Mouse (Mus musculus): Measurements from ENCODE around the gene Dip2b. TPM values are rescaled to one million over a fixed set of nuclear protein-coding genes. Genes with fewer than 3 reads are reported as not detected.

Gene Dip2b
- polyA plus RNA-seq, 1 experiment from 2014 or later = 4.9 TPM

DNA sequence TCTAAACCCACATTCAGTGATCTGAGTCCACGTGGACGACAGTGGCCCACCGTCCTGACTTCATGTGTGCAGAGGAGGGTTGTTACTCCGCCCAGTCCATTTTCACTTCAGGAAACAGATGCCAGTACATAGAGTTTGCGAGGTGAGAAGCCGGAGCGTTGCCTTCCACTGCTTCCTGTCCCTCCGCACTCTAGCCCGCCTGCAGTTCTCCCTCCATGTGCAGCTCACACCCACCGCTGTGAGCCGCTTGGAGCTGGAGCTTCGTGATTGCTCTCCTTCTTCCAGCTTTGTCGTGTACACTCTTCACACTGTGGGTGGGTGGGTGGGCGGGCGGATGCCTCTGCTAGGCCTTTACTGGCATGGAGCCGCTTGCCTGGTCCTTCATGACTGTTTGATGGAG lies 53.8 kb downstream of the Dip2b start:
- H3K9ac ChIP-seq = no peak overlapping the region
- WGBS (ENCODE audit: insufficient replicate concordance) = 43% methylated on average over 16 of the region's 16 CpGs
- peaks cover 29% of the 10 kb centered on the region for H3K4me1 ChIP-seq
- no peaks in the 10 kb centered on the region for H3K36me3 ChIP-seq
- 0 out of 2 replicates have a peak, but pooled peaks have one; percentile 18 for ATAC-seq
- H3K9me3 ChIP-seq (replicated peaks) = no peaks in the 10 kb centered on the region
- no peak overlapping the region for H3K27ac ChIP-seq
- no peak overlapping the region for H3K4me3 ChIP-seq
- H3K27me3 ChIP-seq (replicated peaks) = no peaks in the 10 kb centered on the region
- H3K4me2 ChIP-seq = peak overlapping the region; percentile 36

DNA sequence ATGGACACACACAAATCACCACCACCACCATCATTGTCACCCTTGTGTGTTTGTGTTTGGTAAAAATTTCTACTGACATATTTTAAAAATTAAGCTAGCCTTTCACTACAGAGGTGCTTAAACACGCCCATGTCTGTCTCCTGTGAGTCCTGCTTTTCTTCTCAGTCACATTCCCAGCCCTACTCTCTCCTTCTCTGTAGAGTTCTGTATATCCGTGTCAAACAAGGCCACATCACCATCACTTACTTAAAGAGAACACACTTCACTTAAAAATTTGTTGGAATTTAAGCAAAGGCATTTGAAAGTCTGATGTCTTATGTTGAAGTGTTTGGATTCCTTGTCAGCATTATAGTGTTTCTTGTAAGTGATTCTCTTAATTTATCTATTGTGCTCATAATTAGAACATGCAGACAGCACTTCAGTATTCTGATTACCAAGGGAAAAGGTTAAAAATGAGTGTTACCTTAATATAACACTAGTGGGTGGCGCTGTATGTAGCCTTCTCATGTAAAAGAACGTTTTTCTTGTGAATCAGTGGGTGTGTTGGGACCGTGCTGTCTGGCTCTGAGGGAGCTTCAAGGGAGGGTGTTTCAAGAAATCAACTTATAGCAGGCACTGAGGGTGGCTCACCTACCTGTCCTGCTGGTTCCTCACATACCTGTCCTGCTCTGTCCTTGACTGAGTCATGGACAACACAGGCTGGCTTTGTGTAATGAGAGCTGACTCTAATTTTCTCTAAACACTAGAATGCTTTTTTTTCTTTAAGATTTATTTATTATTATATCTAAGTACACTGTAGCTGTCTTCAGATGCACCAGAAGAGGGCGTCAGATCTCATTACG lies 58.3 kb downstream of the Dip2b start:
- Histone ChIP-seq H3K9ac (no peak overlapping the region), H3K4me3 (no peak overlapping the region), H3K4me1 (peaks cover 27% of the 10 kb centered on the region), H3K9me3 (replicated peaks) (no peaks in the 10 kb centered on the region), H3K27ac (no peak overlapping the region), H3K4me2 (no peak overlapping the region), H3K36me3 (no peaks in the 10 kb centered on the region), H3K27me3 (replicated peaks) (no peaks in the 10 kb centered on the region)
- WGBS (ENCODE audit: insufficient replicate concordance) = 75% methylated on average over 7 of the region's 7 CpGs
- no peak for ATAC-seq

DNA sequence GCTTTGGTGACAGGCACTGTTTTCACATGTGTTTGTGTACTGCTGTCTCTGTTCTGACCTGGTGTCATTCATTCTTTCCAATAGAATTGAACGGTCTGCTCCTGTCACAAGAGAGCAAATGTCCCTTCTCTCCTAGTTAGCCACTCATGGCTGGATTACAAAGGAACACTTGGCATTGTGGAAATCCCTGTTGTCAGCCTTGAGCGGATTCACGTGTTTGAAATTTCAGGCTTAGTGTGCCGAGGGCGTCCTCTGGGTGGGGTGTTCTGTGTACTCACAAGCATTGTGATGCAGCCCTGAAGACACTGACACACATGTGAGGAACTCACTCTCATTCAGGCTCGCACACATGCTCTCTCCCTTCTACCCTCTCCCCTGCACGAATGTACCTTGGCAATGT lies 61.9 kb downstream of the Dip2b start:
- H3K9ac ChIP-seq = no peak overlapping the region
- WGBS (ENCODE audit: insufficient replicate concordance) = 76% methylated on average over 7 of the region's 7 CpGs
- H3K27me3 ChIP-seq (replicated peaks) = no peaks in the 10 kb centered on the region
- H3K4me1 ChIP-seq = peaks cover 26% of the 10 kb centered on the region
- H3K27ac ChIP-seq = no peak overlapping the region
- no peak overlapping the region for H3K4me3 ChIP-seq
- H3K36me3 ChIP-seq = no peaks in the 10 kb centered on the region
- no peaks in the 10 kb centered on the region for H3K9me3 ChIP-seq (replicated peaks)
- ATAC-seq = no peak
- H3K4me2 ChIP-seq = no peak overlapping the region

- no peak overlapping the region for H3K4me2 ChIP-seq
- H3K9me3 ChIP-seq (replicated peaks) = no peaks in the 10 kb centered on the region
- H3K36me3 ChIP-seq = no peaks in the 10 kb centered on the region
- no peak overlapping the region for H3K27ac ChIP-seq
- no peaks in the 10 kb centered on the region for H3K27me3 ChIP-seq (replicated peaks)
- no peak for ATAC-seq
- H3K9ac ChIP-seq = no peak overlapping the region
- H3K4me3 ChIP-seq = no peak overlapping the region
- H3K4me1 ChIP-seq = peaks cover 24% of the 10 kb centered on the region
These were observed 62.7 kb downstream of the Dip2b start for GRCm38 (mm10) chr15:100101206-100101605.

DNA sequence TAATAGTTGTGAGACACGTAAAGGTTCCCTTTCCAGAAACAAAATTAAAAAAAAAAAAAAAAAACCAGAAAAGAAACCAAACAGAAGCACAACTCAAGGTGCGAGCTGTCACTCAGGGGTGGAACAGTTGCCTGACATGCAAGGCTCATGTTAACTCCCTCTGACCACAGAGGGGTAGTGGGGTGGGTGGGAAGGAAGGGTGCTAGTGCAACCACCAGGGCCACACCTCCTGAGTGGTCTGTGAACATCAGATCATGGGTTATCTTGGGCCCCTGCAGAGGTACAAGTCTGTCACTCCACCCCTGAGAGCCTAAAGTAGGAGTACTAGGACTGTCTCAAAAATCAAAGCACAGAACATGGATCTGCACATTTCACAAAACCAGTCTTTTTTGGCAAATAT lies 65.7 kb downstream of the Dip2b start:
- H3K36me3 ChIP-seq = no peaks in the 10 kb centered on the region
- no peak overlapping the region for H3K9ac ChIP-seq
- no peak overlapping the region for H3K4me2 ChIP-seq
- no peaks in the 10 kb centered on the region for H3K9me3 ChIP-seq (replicated peaks)
- 30% methylated on average over 2 of the region's 2 CpGs for WGBS (ENCODE audit: insufficient replicate concordance)
- no peak overlapping the region for H3K4me3 ChIP-seq
- ATAC-seq = peak; percentile 63; the same call in 1 of the 2 replicates
- peaks cover 24% of the 10 kb centered on the region for H3K4me1 ChIP-seq
- H3K27ac ChIP-seq = no peak overlapping the region
- no peaks in the 10 kb centered on the region for H3K27me3 ChIP-seq (replicated peaks)

DNA sequence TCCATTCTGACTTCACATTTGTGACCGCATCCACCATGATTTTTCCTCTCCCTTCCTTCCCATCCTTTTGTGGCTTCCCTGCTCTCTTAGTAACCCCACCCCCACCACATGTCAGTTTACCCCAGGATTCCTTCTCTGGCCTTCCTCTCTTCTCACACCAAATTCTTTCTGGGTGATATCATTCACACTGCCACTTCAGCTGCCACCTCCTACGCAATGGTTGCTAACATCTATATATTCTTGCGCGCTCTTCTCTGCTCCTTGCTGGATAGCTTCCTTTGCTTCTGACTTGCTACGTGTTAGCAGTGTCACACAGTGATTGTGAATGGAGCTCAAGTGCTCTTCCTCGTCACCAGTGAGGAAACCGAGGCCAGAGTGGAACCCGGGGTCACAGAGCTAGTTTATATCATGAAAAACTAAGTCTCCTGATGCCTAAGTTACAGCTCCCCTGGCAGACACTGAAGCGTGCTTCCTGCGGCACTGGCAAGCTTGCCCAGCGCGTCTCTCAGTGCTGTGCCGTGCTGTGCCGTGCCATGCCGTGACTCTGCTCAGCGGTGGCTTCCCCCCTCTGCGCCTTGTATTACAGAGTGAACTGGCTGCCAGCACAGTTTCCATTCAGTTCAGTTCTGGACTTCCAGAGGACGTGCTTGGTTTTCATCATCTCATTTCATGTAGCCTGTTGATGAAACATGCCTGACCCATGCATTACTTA lies 69.8 kb downstream of the Dip2b start:
- 80% methylated on average over 18 of the region's 18 CpGs for WGBS (ENCODE audit: insufficient replicate concordance)
- Histone ChIP-seq H3K36me3 (no peaks in the 10 kb centered on the region), H3K27me3 (replicated peaks) (no peaks in the 10 kb centered on the region), H3K4me2 (no peak overlapping the region), H3K4me1 (peaks cover 32% of the 10 kb centered on the region), H3K9ac (no peak overlapping the region), H3K27ac (no peak overlapping the region), H3K4me3 (no peak overlapping the region), H3K9me3 (replicated peaks) (no peaks in the 10 kb centered on the region)
- no peak for ATAC-seq

- no peak overlapping the region for H3K27ac ChIP-seq
- 51% methylated on average over 3 of the region's 3 CpGs for WGBS (ENCODE audit: insufficient replicate concordance)
- no peak for ATAC-seq
- no peak overlapping the region for H3K4me2 ChIP-seq
- H3K9ac ChIP-seq = no peak overlapping the region
- H3K36me3 ChIP-seq = no peaks in the 10 kb centered on the region
- H3K9me3 ChIP-seq (replicated peaks) = no peaks in the 10 kb centered on the region
- H3K4me1 ChIP-seq = peaks cover 31% of the 10 kb centered on the region
- H3K27me3 ChIP-seq (replicated peaks) = no peaks in the 10 kb centered on the region
- H3K4me3 ChIP-seq = no peak overlapping the region
These were observed 71.5 kb downstream of the Dip2b start for GRCm38 (mm10) chr15:100109916-100110315.

- Histone ChIP-seq H3K27me3 (replicated peaks) (no peaks in the 10 kb centered on the region), H3K4me3 (no peak overlapping the region), H3K9ac (no peak overlapping the region), H3K4me2 (no peak overlapping the region), H3K27ac (peak overlapping the region; percentile 43), H3K9me3 (replicated peaks) (no peaks in the 10 kb centered on the region), H3K36me3 (no peaks in the 10 kb centered on the region), H3K4me1 (peaks cover 31% of the 10 kb centered on the region)
- ATAC-seq = 0 out of 2 replicates have a peak, but pooled peaks have one; percentile 15
- WGBS (ENCODE audit: insufficient replicate concordance) = 54% methylated on average over 9 of the region's 9 CpGs
These were observed 73.4 kb downstream of the Dip2b start for GRCm38 (mm10) chr15:100111891-100112290.

DNA sequence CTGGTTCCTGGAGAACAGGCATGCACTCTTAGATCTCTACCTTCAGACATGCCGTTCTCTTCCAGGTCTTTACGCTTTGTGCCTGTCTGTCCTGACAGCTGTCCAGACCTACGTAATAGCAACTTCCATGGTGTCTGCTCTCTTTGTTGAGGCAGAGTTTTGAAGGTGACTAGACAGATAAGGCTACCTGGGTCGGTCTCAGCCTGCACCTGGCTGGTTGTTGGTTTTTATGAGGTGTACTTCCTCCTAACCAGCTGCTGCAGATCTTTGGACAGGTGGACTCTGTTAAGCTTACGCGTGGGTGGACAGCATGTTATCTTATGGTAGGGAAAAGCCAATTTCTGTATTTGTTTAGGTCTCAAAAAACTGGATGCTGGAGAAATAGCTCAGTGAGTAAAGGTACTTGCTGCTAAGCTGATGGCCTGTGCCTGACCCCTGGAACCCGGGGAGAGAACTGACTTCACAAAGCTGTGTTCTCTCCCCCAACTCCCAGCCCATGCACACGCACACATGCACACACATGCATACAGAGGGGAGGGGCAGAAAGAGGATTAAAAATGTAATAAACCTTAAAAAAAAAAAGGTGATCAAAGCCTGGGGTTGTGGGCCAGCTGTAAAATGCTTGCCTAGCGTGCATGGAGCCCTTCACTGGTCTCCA lies 74.0 kb downstream of the Dip2b start:
- no peak overlapping the region for H3K4me2 ChIP-seq
- H3K36me3 ChIP-seq = 0 out of 2 replicates have a peak, but pooled peaks cover 1% of the 10 kb centered on the region
- H3K9me3 ChIP-seq (replicated peaks) = no peaks in the 10 kb centered on the region
- no peaks in the 10 kb centered on the region for H3K27me3 ChIP-seq (replicated peaks)
- 67% methylated on average over 9 of the region's 9 CpGs for WGBS (ENCODE audit: insufficient replicate concordance)
- no peak overlapping the region for H3K4me3 ChIP-seq
- peaks cover 31% of the 10 kb centered on the region for H3K4me1 ChIP-seq
- H3K9ac ChIP-seq = no peak overlapping the region
- ATAC-seq = no peak
- H3K27ac ChIP-seq = peak overlapping the region; percentile 43

- H3K9ac ChIP-seq = no peak overlapping the region
- peak overlapping the region; percentile 24; the same call in 1 of the 2 replicates for H3K4me2 ChIP-seq
- H3K27me3 ChIP-seq (replicated peaks) = no peaks in the 10 kb centered on the region
- WGBS (ENCODE audit: insufficient replicate concordance) = 44% methylated on average over 10 of the region's 10 CpGs
- no peaks in the 10 kb centered on the region for H3K9me3 ChIP-seq (replicated peaks)
- H3K4me1 ChIP-seq = peaks cover 31% of the 10 kb centered on the region
- H3K27ac ChIP-seq = no peak overlapping the region
- ATAC-seq = peak; percentile 86
- no peak overlapping the region for H3K4me3 ChIP-seq
- H3K36me3 ChIP-seq = peaks cover 9% of the 10 kb centered on the region
These were observed 75.1 kb downstream of the Dip2b start for GRCm38 (mm10) chr15:100113343-100114275.

DNA sequence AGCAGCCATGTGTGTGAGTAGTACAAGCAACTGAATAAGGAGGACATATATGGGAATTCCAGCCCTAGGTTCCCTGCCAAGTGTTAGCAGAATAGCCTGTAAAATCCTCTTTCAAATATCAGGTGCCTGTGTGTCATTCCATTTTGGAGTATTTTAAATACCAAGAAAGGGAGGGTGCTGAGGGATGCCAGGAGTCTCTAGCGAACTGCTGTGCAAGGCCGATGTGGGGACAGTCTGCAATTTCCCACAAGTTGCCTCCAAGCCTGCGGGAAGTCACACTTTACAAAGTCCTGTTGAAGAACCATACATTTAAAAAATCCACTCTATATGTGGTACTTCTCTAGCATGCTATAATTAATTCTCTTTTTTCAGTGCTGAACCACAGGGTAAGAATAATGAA lies 77.0 kb downstream of the Dip2b start:
- WGBS (ENCODE audit: insufficient replicate concordance) = 70% methylated on average over 3 of the region's 3 CpGs
- H3K9me3 ChIP-seq (replicated peaks) = no peaks in the 10 kb centered on the region
- no peak for ATAC-seq
- H3K9ac ChIP-seq = no peak overlapping the region
- H3K4me1 ChIP-seq = peaks cover 31% of the 10 kb centered on the region
- no peak overlapping the region for H3K4me2 ChIP-seq
- H3K27ac ChIP-seq = no peak overlapping the region
- H3K36me3 ChIP-seq = peaks cover 9% of the 10 kb centered on the region
- H3K27me3 ChIP-seq (replicated peaks) = no peaks in the 10 kb centered on the region
- no peak overlapping the region for H3K4me3 ChIP-seq
